Mouse (Mus musculus): ENCODE results near the gene Prok1.

- TF ChIP-seq TAL1 (IDR thresholded peaks at IDR 0.05; ENCODE audit: low read length) = no peak
- TF ChIP-seq GATA1 (IDR thresholded peaks at IDR 0.05; ENCODE audit: low read length) = no peak
Observed at GRCm38 (mm10) chr3:107250320-107250719, 10.8 kb upstream of the Prok1 start.
